Mouse (Mus musculus) spleen, adult 18-20 months (tissue): ENCODE results near the gene Ucn2.

ENCODE experiments used
- DNase-seq, 2 experiments: peaks; one replicate each; pipeline ENCODE4 v3.0.0; 2022; ENCODE audit warnings: mixed read lengths in 2 of 2

Gene Ucn2

GRCm38 (mm10) chr9:109032435-109032834, 46.6 kb downstream of the Ucn2 start:
- no peak for DNase-seq
